Mouse (Mus musculus): ENCODE measurements around the gene Zfp202. TPM values are rescaled to one million over a fixed set of nuclear protein-coding genes. Genes with fewer than 3 reads are reported as not detected.

Zfp202 gene
- total and polyA plus RNA-seq, 2 experiments from 2014 or later: 1.5 to 2.4 TPM

- peaks cover 6% of the 10 kb centered on the region; the same call in 1 of the 2 replicates for H3K27me3 ChIP-seq (ENCODE audit: control insufficient read depth, insufficient read depth, low read length)
- H3K4me2 ChIP-seq (ENCODE audit: low read depth, low read length): peak overlapping the region; percentile 70
- DNase-seq (ENCODE audit: low spot score) (no peak), ATAC-seq (ENCODE audit: insufficient read depth, low read depth) (no peak)
- TF ChIP-seq CTCF (IDR thresholded peaks at IDR 0.05; ENCODE audit: low read depth): no peak
- TF ChIP-seq EP300 (IDR thresholded peaks at IDR 0.05; ENCODE audit: low read depth): no peak
- H3K4me3 ChIP-seq (ENCODE audit: low read depth, low read length): peak overlapping the region; percentile 48
- H3K9me3 ChIP-seq (replicated peaks; ENCODE audit: control insufficient read depth, low read length): no peaks in the 10 kb centered on the region
- 55% methylated on average over 13 of the region's 13 CpGs for WGBS
- no peak overlapping the region for H3K27ac ChIP-seq (ENCODE audit: low read depth)
- peaks cover 4% of the 10 kb centered on the region; the same call in 1 of the 2 replicates for H3K4me1 ChIP-seq (ENCODE audit: control insufficient read depth, insufficient read depth)
- 0 out of 2 replicates have a peak overlapping the region, but pooled peaks have one; percentile 22 for H3K9ac ChIP-seq (replicated peaks; ENCODE audit: low read depth, low read length)
- no peaks in the 10 kb centered on the region for H3K36me3 ChIP-seq (replicated peaks; ENCODE audit: control insufficient read depth, insufficient read depth, low read length)
Measured at GRCm38 (mm10) chr9:40241951-40242888, 50.1 kb downstream of the Zfp202 start.

- H3K9ac ChIP-seq (replicated peaks; ENCODE audit: low read depth, low read length): no peak overlapping the region
- H3K36me3 ChIP-seq (replicated peaks; ENCODE audit: control insufficient read depth, insufficient read depth, low read length): no peaks in the 10 kb centered on the region
- WGBS: 16% methylated on average over 9 of the region's 9 CpGs
- no peak overlapping the region for H3K4me2 ChIP-seq (ENCODE audit: low read depth, low read length)
- no peak overlapping the region for H3K4me3 ChIP-seq (ENCODE audit: low read depth, low read length)
- peak; percentile 63; the same call in 1 of the 2 replicates for ATAC-seq (ENCODE audit: insufficient read depth, low read depth)
- H3K27me3 ChIP-seq (ENCODE audit: control insufficient read depth, insufficient read depth, low read length): peaks cover 6% of the 10 kb centered on the region; the same call in 1 of the 2 replicates
- no peaks in the 10 kb centered on the region for H3K9me3 ChIP-seq (replicated peaks; ENCODE audit: control insufficient read depth, low read length)
- 0 out of 2 replicates have a peak overlapping the region, but pooled peaks have one; percentile 4 for H3K27ac ChIP-seq (ENCODE audit: low read depth)
- no peak for TF ChIP-seq CTCF (IDR thresholded peaks at IDR 0.05; ENCODE audit: low read depth)
- no peak for TF ChIP-seq EP300 (IDR thresholded peaks at IDR 0.05; ENCODE audit: low read depth)
- peak; percentile 56 for DNase-seq (ENCODE audit: low spot score)
- H3K4me1 ChIP-seq (ENCODE audit: control insufficient read depth, insufficient read depth): peaks cover 4% of the 10 kb centered on the region; the same call in 1 of the 2 replicates
Measured at GRCm38 (mm10) chr9:40245466-40245865, 53.4 kb downstream of the Zfp202 start.

GRCm38 (mm10) chr9:40245974-40246665 lies 54.0 kb downstream of the Zfp202 start:
- Histone ChIP-seq H3K4me2 (ENCODE audit: low read depth, low read length) (no peak overlapping the region), H3K27ac (ENCODE audit: low read depth) (no peak overlapping the region)

DNA sequence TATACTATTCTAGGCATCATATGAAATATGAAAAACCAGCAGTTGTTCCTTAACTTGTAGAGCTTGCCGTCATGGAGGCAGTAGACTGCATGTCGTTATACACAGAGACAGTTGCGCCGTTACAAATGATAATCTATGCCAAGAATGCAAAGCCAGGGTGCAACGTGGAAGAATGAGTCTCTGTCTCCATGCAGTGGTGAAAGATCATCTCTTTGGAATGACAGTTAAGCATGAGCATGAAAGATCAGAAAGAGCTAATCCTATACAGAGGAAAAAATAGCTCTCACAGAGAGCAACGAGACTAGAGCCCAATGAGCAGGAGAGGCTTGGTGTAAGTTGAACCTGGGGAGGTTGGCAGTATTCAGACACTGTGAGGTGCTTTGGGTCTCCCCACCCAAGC lies 54.6 kb downstream of the Zfp202 start:
- Histone ChIP-seq H3K27ac (ENCODE audit: low read depth) (no peak overlapping the region), H3K36me3 (replicated peaks; ENCODE audit: control insufficient read depth, insufficient read depth, low read length) (no peaks in the 10 kb centered on the region)
- no peak for ATAC-seq (ENCODE audit: insufficient read depth, low read depth)

More at GRCm38 (mm10) chr9:40245974-40246665, 54.0 kb downstream of the Zfp202 start:
- H3K4me3 ChIP-seq (ENCODE audit: low read depth, low read length): no peak overlapping the region
- DNase-seq (ENCODE audit: low spot score) (no peak), ATAC-seq (ENCODE audit: insufficient read depth, low read depth) (no peak)
- 0 out of 2 replicates have a peak, but pooled peaks cover under 1% of the 10 kb centered on the region for H3K27me3 ChIP-seq (ENCODE audit: control insufficient read depth, insufficient read depth, low read length)
- TF ChIP-seq CTCF (IDR thresholded peaks at IDR 0.05; ENCODE audit: low read depth): no peak
- no peak for TF ChIP-seq EP300 (IDR thresholded peaks at IDR 0.05; ENCODE audit: low read depth)
- no peaks in the 10 kb centered on the region for H3K9me3 ChIP-seq (replicated peaks; ENCODE audit: control insufficient read depth, low read length)
- no peaks in the 10 kb centered on the region for H3K36me3 ChIP-seq (replicated peaks; ENCODE audit: control insufficient read depth, insufficient read depth, low read length)
- no peak overlapping the region for H3K9ac ChIP-seq (replicated peaks; ENCODE audit: low read depth, low read length)
- peaks cover 4% of the 10 kb centered on the region; the same call in 1 of the 2 replicates for H3K4me1 ChIP-seq (ENCODE audit: control insufficient read depth, insufficient read depth)
- WGBS: 74% methylated on average over 7 of the region's 7 CpGs

DNA sequence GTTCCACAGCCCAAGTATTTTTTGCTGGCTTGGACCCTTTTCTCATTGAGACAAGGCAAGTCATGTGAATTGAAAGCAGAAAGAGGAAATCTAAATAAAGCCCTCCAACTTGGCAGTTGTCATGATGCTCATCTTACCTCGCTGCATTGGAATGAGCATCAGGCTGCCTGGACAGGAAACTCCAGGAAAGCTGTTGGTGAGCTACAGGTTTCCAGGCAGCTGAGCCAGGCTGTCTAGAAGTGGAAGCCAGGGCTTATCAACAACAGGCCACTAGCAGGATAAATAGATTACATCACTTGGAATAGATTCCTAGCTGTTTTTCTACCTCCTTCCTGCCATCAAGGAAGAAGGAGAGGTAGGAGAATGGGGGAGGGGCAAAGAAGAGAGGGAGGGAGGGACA lies 57.0 kb downstream of the Zfp202 start:
- Histone ChIP-seq H3K9me3 (replicated peaks; ENCODE audit: control insufficient read depth, low read length) (no peaks in the 10 kb centered on the region), H3K4me1 (ENCODE audit: control insufficient read depth, insufficient read depth) (peaks cover 4% of the 10 kb centered on the region; the same call in 1 of the 2 replicates), H3K4me2 (ENCODE audit: low read depth, low read length) (no peak overlapping the region), H3K9ac (replicated peaks; ENCODE audit: low read depth, low read length) (no peak overlapping the region), H3K4me3 (ENCODE audit: low read depth, low read length) (no peak overlapping the region), H3K27me3 (ENCODE audit: control insufficient read depth, insufficient read depth, low read length) (no peaks in the 10 kb centered on the region), H3K27ac (ENCODE audit: low read depth) (no peak overlapping the region), H3K36me3 (replicated peaks; ENCODE audit: control insufficient read depth, insufficient read depth, low read length) (no peaks in the 10 kb centered on the region)
- DNase-seq (ENCODE audit: low spot score) (no peak), ATAC-seq (ENCODE audit: insufficient read depth, low read depth) (no peak)
- WGBS: 8% methylated on average over 1 of the region's 1 CpGs
- TF ChIP-seq CTCF (IDR thresholded peaks at IDR 0.05; ENCODE audit: low read depth): no peak
- TF ChIP-seq EP300 (IDR thresholded peaks at IDR 0.05; ENCODE audit: low read depth): no peak

More for the DNA sequence above, 54.6 kb downstream of the Zfp202 start:
- H3K4me1 ChIP-seq (ENCODE audit: control insufficient read depth, insufficient read depth): peaks cover 4% of the 10 kb centered on the region; the same call in 1 of the 2 replicates
- no peak overlapping the region for H3K4me2 ChIP-seq (ENCODE audit: low read depth, low read length)
- no peak overlapping the region for H3K4me3 ChIP-seq (ENCODE audit: low read depth, low read length)
- H3K27me3 ChIP-seq (ENCODE audit: control insufficient read depth, insufficient read depth, low read length): no peaks in the 10 kb centered on the region
- TF ChIP-seq EP300 (IDR thresholded peaks at IDR 0.05; ENCODE audit: low read depth) (no peak), CTCF (IDR thresholded peaks at IDR 0.05; ENCODE audit: low read depth) (no peak)
- 43% methylated on average over 6 of the region's 6 CpGs for WGBS
- no peaks in the 10 kb centered on the region for H3K9me3 ChIP-seq (replicated peaks; ENCODE audit: control insufficient read depth, low read length)
- no peak overlapping the region for H3K9ac ChIP-seq (replicated peaks; ENCODE audit: low read depth, low read length)
- no peak for DNase-seq (ENCODE audit: low spot score)

Data from heart, postnatal 0 days (tissue).